Mouse (Mus musculus) myocyte (in vitro differentiated cells): ENCODE measurements at regions not wholly inside any gene's neighbourhood (a gene's known extent, or its start where the extent isn't known, plus 50 kb on each side); places are given as distances from the start of the nearest gene placed in this dataset.

ENCODE experiments used
- H3K27me3 ChIP-seq: one replicate; pipeline ENCODE4 v1.6.1; 2011; ENCODE audit not compliant: control insufficient read depth, insufficient read depth, insufficient read length
- H3K36me3 ChIP-seq: one replicate; pipeline ENCODE4 v1.6.1; 2011; ENCODE audit not compliant: control insufficient read depth, insufficient read depth
- H3K4me2 ChIP-seq: one replicate; pipeline ENCODE4 v1.6.1; 2011; ENCODE audit warnings: low read depth, control low read depth
- H3K4me3 ChIP-seq: one replicate; pipeline ENCODE4 v1.5.1; 2011; ENCODE audit warnings: mild to moderate bottlenecking, control low read depth, moderate library complexity
- H3K79me2 ChIP-seq: one replicate; pipeline ENCODE4 v1.6.1; 2011; ENCODE audit not compliant: control insufficient read depth, insufficient read depth
- H3ac ChIP-seq: one replicate; pipeline ENCODE4 v1.6.1; 2011; ENCODE audit not compliant: control insufficient read depth, insufficient read length
- CEBPB ChIP-seq: IDR thresholded peaks from 2 replicates; pipeline ENCODE4 v1.6.1; 2011; ENCODE audit warnings: mild to moderate bottlenecking, moderate library complexity; ENCODE audit not compliant: poor library complexity, insufficient read depth, severe bottlenecking
- E2F4 ChIP-seq: IDR thresholded peaks from one replicate; pipeline ENCODE4 v1.6.1; 2011; ENCODE audit warnings: mild to moderate bottlenecking, control low read depth, moderate library complexity; ENCODE audit not compliant: insufficient read depth
- MAX ChIP-seq: IDR thresholded peaks from one replicate; pipeline ENCODE4 v1.6.1; 2011; ENCODE audit warnings: low read depth, mild to moderate bottlenecking, control low read depth
- MYOD1 ChIP-seq, 3 experiments: IDR thresholded peaks; one replicate each; pipeline ENCODE4 v1.6.1; 2011; ENCODE audit warnings: control low read depth in 2 of 3, low read depth in 2 of 3, mild to moderate bottlenecking in 2 of 3, moderate library complexity in 1 of 3; ENCODE audit not compliant: insufficient read length in 2 of 3, control insufficient read depth in 1 of 3
- MYOG ChIP-seq, 3 experiments: IDR thresholded peaks; one replicate each; pipeline ENCODE4 v1.6.1; 2011; ENCODE audit warnings: control low read depth in 2 of 3, low read depth in 2 of 3, mild to moderate bottlenecking in 2 of 3; ENCODE audit not compliant: insufficient read length in 2 of 3, control insufficient read depth in 1 of 3, insufficient read depth in 1 of 3
- POLR2A ChIP-seq: IDR thresholded peaks from one replicate; pipeline ENCODE4 v1.6.1; 2011; ENCODE audit warnings: low read depth, mild to moderate bottlenecking, control low read depth, moderate library complexity; ENCODE audit not compliant: insufficient read length
- POLR2AphosphoS2 ChIP-seq: IDR thresholded peaks from one replicate; pipeline ENCODE4 v1.6.1; 2011; ENCODE audit warnings: low read depth, control low read depth; ENCODE audit not compliant: insufficient read length
- REST ChIP-seq: IDR thresholded peaks from one replicate; pipeline ENCODE4 v1.6.1; 2011; ENCODE audit warnings: mild to moderate bottlenecking, control low read depth, moderate library complexity; ENCODE audit not compliant: insufficient read depth, insufficient read length
- SRF ChIP-seq: IDR thresholded peaks from one replicate; pipeline ENCODE4 v1.6.1; 2011; ENCODE audit warnings: low read depth; ENCODE audit not compliant: control insufficient read depth, insufficient read length
- TCF12 ChIP-seq: IDR thresholded peaks from one replicate; pipeline ENCODE4 v1.6.1; 2011; ENCODE audit warnings: mild to moderate bottlenecking, control low read depth; ENCODE audit not compliant: poor library complexity, insufficient read depth, severe bottlenecking
- TCF3 ChIP-seq: IDR thresholded peaks from one replicate; pipeline ENCODE4 v1.6.1; 2011; ENCODE audit warnings: low read depth, control low read depth; ENCODE audit not compliant: insufficient read length
- USF1 ChIP-seq: IDR thresholded peaks from one replicate; pipeline ENCODE4 v1.6.1; 2011; ENCODE audit warnings: low read depth, mild to moderate bottlenecking, control low read depth, moderate library complexity

- no peak for TF ChIP-seq POLR2A
- no peak for TF ChIP-seq POLR2AphosphoS2
- TF ChIP-seq REST: no peak
- TF ChIP-seq E2F4: no peak
- no peak for TF ChIP-seq CEBPB
- no peak for TF ChIP-seq SRF
- TF ChIP-seq USF1: no peak
- no peak for TF ChIP-seq MAX
- no peak for TF ChIP-seq MYOD1 (IDR thresholded peaks at IDR 0.05; ENCODE audit: control insufficient read depth in 1 of 3, insufficient read length in 2 of 3, low read depth in 2 of 3)
- no peak for TF ChIP-seq TCF12
- no peak for TF ChIP-seq TCF3
- TF ChIP-seq MYOG (IDR thresholded peaks at IDR 0.05; ENCODE audit: control insufficient read depth in 1 of 3, insufficient read depth in 1 of 3, insufficient read length in 2 of 3, low read depth in 2 of 3): no peak
- no peak overlapping the region for H3K4me2 ChIP-seq
These were observed 225.7 kb upstream of the Klhl29 start for GRCm38 (mm10) chr12:5601084-5601654.

GRCm38 (mm10) chr12:5599426-5599825, 223.9 kb upstream of the Klhl29 start:
- Histone ChIP-seq H3K79me2 (no peaks in the 10 kb centered on the region), H3K4me3 (no peak overlapping the region), H3K36me3 (no peaks in the 10 kb centered on the region), H3ac (no peak overlapping the region), H3K4me2 (no peak overlapping the region), H3K27me3 (no peaks in the 10 kb centered on the region)
- TF ChIP-seq CEBPB: no peak
- TF ChIP-seq SRF: no peak
- no peak for TF ChIP-seq POLR2A
- no peak for TF ChIP-seq TCF3
- TF ChIP-seq MAX: no peak
- no peak for TF ChIP-seq POLR2AphosphoS2
- no peak for TF ChIP-seq USF1
- TF ChIP-seq MYOD1 (IDR thresholded peaks at IDR 0.05; ENCODE audit: control insufficient read depth in 1 of 3, insufficient read length in 2 of 3, low read depth in 2 of 3): no peak
- no peak for TF ChIP-seq TCF12
- TF ChIP-seq E2F4: no peak
- TF ChIP-seq REST: no peak
- no peak for TF ChIP-seq MYOG (IDR thresholded peaks at IDR 0.05; ENCODE audit: control insufficient read depth in 1 of 3, insufficient read depth in 1 of 3, insufficient read length in 2 of 3, low read depth in 2 of 3)

More at GRCm38 (mm10) chr12:5601084-5601654, 225.7 kb upstream of the Klhl29 start:
- no peaks in the 10 kb centered on the region for H3K79me2 ChIP-seq
- no peaks in the 10 kb centered on the region for H3K27me3 ChIP-seq
- no peaks in the 10 kb centered on the region for H3K36me3 ChIP-seq
- no peak overlapping the region for H3K4me3 ChIP-seq
- H3ac ChIP-seq: no peak overlapping the region

GRCm38 (mm10) chr12:5598961-5599360, 223.5 kb upstream of the Klhl29 start:
- Histone ChIP-seq H3ac (no peak overlapping the region), H3K4me3 (no peak overlapping the region)
- TF ChIP-seq TCF12 (no peak), TCF3 (no peak), CEBPB (no peak), POLR2AphosphoS2 (no peak), MYOG (IDR thresholded peaks at IDR 0.05; ENCODE audit: control insufficient read depth in 1 of 3, insufficient read depth in 1 of 3, insufficient read length in 2 of 3, low read depth in 2 of 3) (no peak), E2F4 (no peak), MYOD1 (IDR thresholded peaks at IDR 0.05; ENCODE audit: control insufficient read depth in 1 of 3, insufficient read length in 2 of 3, low read depth in 2 of 3) (no peak), SRF (no peak), POLR2A (no peak), USF1 (no peak), REST (no peak), MAX (no peak)

GRCm38 (mm10) chr12:5572831-5573230, 197.3 kb upstream of the Klhl29 start:
- Histone ChIP-seq H3K79me2 (no peaks in the 10 kb centered on the region), H3ac (no peak overlapping the region), H3K4me2 (no peak overlapping the region), H3K36me3 (no peaks in the 10 kb centered on the region), H3K27me3 (no peaks in the 10 kb centered on the region), H3K4me3 (no peak overlapping the region)
- TF ChIP-seq TCF12: no peak
- no peak for TF ChIP-seq REST
- TF ChIP-seq CEBPB: no peak
- TF ChIP-seq POLR2A: no peak
- TF ChIP-seq MAX: no peak
- no peak for TF ChIP-seq POLR2AphosphoS2
- no peak for TF ChIP-seq SRF
- no peak for TF ChIP-seq USF1
- TF ChIP-seq E2F4: no peak
- no peak for TF ChIP-seq MYOG (IDR thresholded peaks at IDR 0.05; ENCODE audit: control insufficient read depth in 1 of 3, insufficient read depth in 1 of 3, insufficient read length in 2 of 3, low read depth in 2 of 3)
- no peak for TF ChIP-seq MYOD1 (IDR thresholded peaks at IDR 0.05; ENCODE audit: control insufficient read depth in 1 of 3, insufficient read length in 2 of 3, low read depth in 2 of 3)
- no peak for TF ChIP-seq TCF3

More at GRCm38 (mm10) chr12:5598961-5599360, 223.5 kb upstream of the Klhl29 start:
- no peaks in the 10 kb centered on the region for H3K79me2 ChIP-seq
- H3K36me3 ChIP-seq: no peaks in the 10 kb centered on the region
- no peak overlapping the region for H3K4me2 ChIP-seq
- no peaks in the 10 kb centered on the region for H3K27me3 ChIP-seq
